Mouse (Mus musculus) induced T-regulatory cell, adult 2 months (primary cell): ENCODE data around the gene Foxs1.

Experiments used
- DNase-seq: peaks from one replicate; pipeline ENCODE4 v3.0.0-alpha.2; 2012; ENCODE audit warnings: low read depth

Foxs1 gene

GRCm38 (mm10) chr2:152933048-152933447, at the start of gene Foxs1:
TSS of gene Foxs1 (minus strand) at chr2:152933208.
- no peak for DNase-seq

GRCm38 (mm10) chr2:152976991-152977390, 44.0 kb upstream of the Foxs1 start:
- no peak for DNase-seq

GRCm38 (mm10) chr2:152965555-152965954, 32.5 kb upstream of the Foxs1 start:
- no peak for DNase-seq

- DNase-seq, result peak; percentile 77
Measured at GRCm38 (mm10) chr2:152962091-152962793, 29.2 kb upstream of the Foxs1 start, which contains the start of gene Ttll9. TSS of gene Ttll9 (plus strand) at chr2:152962485.

GRCm38 (mm10) chr2:152958116-152958515, 25.1 kb upstream of the Foxs1 start:
- DNase-seq, result no peak

- no peak for DNase-seq
Measured at GRCm38 (mm10) chr2:152951850-152952720, 19.1 kb upstream of the Foxs1 start.

GRCm38 (mm10) chr2:152951065-152951849, 18.2 kb upstream of the Foxs1 start, which contains the start of gene Dusp15:
TSS of gene Dusp15 (minus strand) at chr2:152951698.
- no peak for DNase-seq

- no peak for DNase-seq
Measured at GRCm38 (mm10) chr2:152950358-152951064, 17.5 kb upstream of the Foxs1 start.

GRCm38 (mm10) chr2:152948438-152949020, 15.5 kb upstream of the Foxs1 start:
- DNase-seq, result no peak

- no peak for DNase-seq
Measured at GRCm38 (mm10) chr2:152947098-152947497, 14.1 kb upstream of the Foxs1 start.

- no peak for DNase-seq
Measured at GRCm38 (mm10) chr2:152944013-152944412, 11.0 kb upstream of the Foxs1 start.

GRCm38 (mm10) chr2:152943568-152943967, 10.6 kb upstream of the Foxs1 start:
- no peak for DNase-seq

GRCm38 (mm10) chr2:152942898-152943515, 10.0 kb upstream of the Foxs1 start:
- no peak for DNase-seq

- DNase-seq, result no peak
Measured at GRCm38 (mm10) chr2:152941776-152942175, 8.8 kb upstream of the Foxs1 start.

- DNase-seq, result no peak
Measured at GRCm38 (mm10) chr2:152941106-152941505, 8.1 kb upstream of the Foxs1 start.

GRCm38 (mm10) chr2:152939846-152940245, 6.8 kb upstream of the Foxs1 start:
- DNase-seq, result peak; percentile 57

- DNase-seq, result peak; percentile 55
Measured at GRCm38 (mm10) chr2:152933614-152934013, 606 bp upstream of the Foxs1 start.

- DNase-seq, result no peak
Measured at GRCm38 (mm10) chr2:152931456-152932160, 1.4 kb downstream of the Foxs1 start.

- no peak for DNase-seq
Measured at GRCm38 (mm10) chr2:152930276-152930675, 2.7 kb downstream of the Foxs1 start.

GRCm38 (mm10) chr2:152928988-152929370, 4.0 kb downstream of the Foxs1 start:
- no peak for DNase-seq
